Mouse (Mus musculus) cerebellum, postnatal 36 days (tissue): Measurements from ENCODE around the gene 4932438H23Rik.

Experiments used
- DNase-seq, 2 experiments: peaks; one replicate each; pipeline ENCODE4 v3.0.0; 2021 to 2022; ENCODE audit warnings: mixed read lengths in 2 of 2

Gene 4932438H23Rik

GRCm38 (mm10) chr16:91095022-91095421 is at the start of gene 4932438H23Rik:
TSS of gene 4932438H23Rik (minus strand) at chr16:91095122.
- no peak for DNase-seq

GRCm38 (mm10) chr16:91140991-91141630 is 46.2 kb upstream of the 4932438H23Rik start:
- no peak for DNase-seq

GRCm38 (mm10) chr16:91140457-91140856 is 45.5 kb upstream of the 4932438H23Rik start:
- no peak for DNase-seq

- no peak for DNase-seq
Observed at GRCm38 (mm10) chr16:91140056-91140455, 45.1 kb upstream of the 4932438H23Rik start.

- no peak for DNase-seq
Observed at GRCm38 (mm10) chr16:91139481-91139880, 44.6 kb upstream of the 4932438H23Rik start.

- DNase-seq, result no peak
Observed at GRCm38 (mm10) chr16:91138736-91139135, 43.8 kb upstream of the 4932438H23Rik start.

GRCm38 (mm10) chr16:91138151-91138550 is 43.2 kb upstream of the 4932438H23Rik start:
- DNase-seq, result no peak

- DNase-seq, result no peak
Observed at GRCm38 (mm10) chr16:91136607-91137006, 41.7 kb upstream of the 4932438H23Rik start.

GRCm38 (mm10) chr16:91129916-91130315 is 35.0 kb upstream of the 4932438H23Rik start:
- no peak for DNase-seq

- no peak for DNase-seq
Observed at GRCm38 (mm10) chr16:91128431-91128830, 33.5 kb upstream of the 4932438H23Rik start.

GRCm38 (mm10) chr16:91126734-91127524 is 32.0 kb upstream of the 4932438H23Rik start:
- no peak for DNase-seq

- DNase-seq, result no peak
Observed at GRCm38 (mm10) chr16:91124256-91124655, 29.3 kb upstream of the 4932438H23Rik start.

GRCm38 (mm10) chr16:91123821-91124220 is 28.9 kb upstream of the 4932438H23Rik start:
- DNase-seq, result no peak

- DNase-seq, result no peak
Observed at GRCm38 (mm10) chr16:91119879-91120278, 25.0 kb upstream of the 4932438H23Rik start.

GRCm38 (mm10) chr16:91116696-91117095 is 21.8 kb upstream of the 4932438H23Rik start:
- DNase-seq, result no peak

- no peak for DNase-seq
Observed at GRCm38 (mm10) chr16:91116006-91116405, 21.1 kb upstream of the 4932438H23Rik start.

GRCm38 (mm10) chr16:91110999-91111535 is 16.1 kb upstream of the 4932438H23Rik start:
- DNase-seq, result no peak

- DNase-seq, result no peak
Observed at GRCm38 (mm10) chr16:91107608-91108007, 12.7 kb upstream of the 4932438H23Rik start.

GRCm38 (mm10) chr16:91105481-91106051 is 10.6 kb upstream of the 4932438H23Rik start:
- no peak for DNase-seq

- no peak for DNase-seq
Observed at GRCm38 (mm10) chr16:91104821-91105480, 10.0 kb upstream of the 4932438H23Rik start.

GRCm38 (mm10) chr16:91103386-91103785 is 8.5 kb upstream of the 4932438H23Rik start:
- DNase-seq, result no peak

GRCm38 (mm10) chr16:91100484-91100883 is 5.6 kb upstream of the 4932438H23Rik start:
- no peak for DNase-seq
